Mouse (Mus musculus) heart, postnatal 0 days (tissue): Measurements from ENCODE around the gene Rtn4rl1.

Source experiments
- CTCF ChIP-seq: IDR thresholded peaks from 2 replicates; pipeline ENCODE4 v1.5.1; 2016; ENCODE audit warnings: antibody characterized with exemption, control low read depth, low read depth
- EP300 ChIP-seq: IDR thresholded peaks from 2 replicates; pipeline ENCODE4 v1.6.1; 2016; ENCODE audit warnings: antibody characterized with exemption, low read depth

- TF ChIP-seq EP300 (no peak), CTCF (no peak)
Observed at GRCm38 (mm10) chr11:75199951-75200350, 6.4 kb downstream of the Rtn4rl1 start.
